Mouse (Mus musculus): ENCODE results near the gene Lrrk1.

GRCm38 (mm10) chr7:66384891-66385290, 3.3 kb downstream of the Lrrk1 start:
- TF ChIP-seq CTCF (IDR thresholded peaks at IDR 0.05) = no peak
- TF ChIP-seq EP300 (IDR thresholded peaks at IDR 0.05; ENCODE audit: insufficient read depth, low read depth, low read length) = no peak
- no peak for TF ChIP-seq POLR2A (IDR thresholded peaks at IDR 0.05; ENCODE audit: insufficient read depth, low read depth, low read length)
